Mouse (Mus musculus) cerebellum, postnatal 36 days (tissue): ENCODE results near the gene Kif6.

ENCODE experiments used
- DNase-seq, 2 experiments: peaks; one replicate each; pipeline ENCODE4 v3.0.0; 2021 to 2022; ENCODE audit warnings: mixed read lengths in 2 of 2

Kif6 gene

DNA sequence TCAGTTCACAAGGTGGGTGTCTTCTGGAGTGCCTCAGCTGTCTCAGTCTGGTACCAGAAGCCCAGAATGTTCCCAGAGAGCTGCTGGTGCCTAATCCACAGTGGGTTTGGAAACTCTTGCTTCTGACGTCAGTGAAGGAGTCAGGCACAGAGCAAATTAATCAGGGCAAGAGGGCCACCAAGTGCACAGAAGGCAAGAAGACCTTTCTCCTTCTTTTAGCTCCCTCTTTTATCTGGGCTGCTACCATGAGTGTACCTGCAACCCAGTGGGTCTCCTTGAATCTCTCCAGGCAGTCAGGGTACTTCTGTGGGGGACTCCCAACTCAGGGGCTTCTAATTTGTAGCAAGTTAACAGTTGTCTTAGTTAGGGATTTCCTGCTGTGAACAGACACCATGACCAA, 178.0 kb downstream of the Kif6 start:
- DNase-seq, result no peak

DNA sequence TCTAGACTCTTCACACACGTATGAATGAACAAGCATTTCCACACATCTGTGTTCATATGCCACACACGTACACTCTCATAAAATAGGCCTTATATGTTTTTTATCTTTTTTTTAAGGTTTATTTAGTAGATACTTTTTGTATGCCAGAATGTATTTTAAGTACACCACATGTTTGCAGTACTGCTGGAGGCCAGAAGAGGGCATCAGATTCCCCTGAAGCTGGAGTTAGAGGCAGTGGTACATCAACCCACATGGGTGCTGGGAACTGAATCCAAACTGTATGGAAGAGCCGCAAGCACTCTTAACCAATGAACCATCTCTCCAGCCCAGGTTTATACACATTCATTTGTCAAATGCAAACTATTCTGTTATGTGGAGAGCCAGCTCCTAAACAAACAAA, 179.0 kb downstream of the Kif6 start:
- no peak for DNase-seq

DNA sequence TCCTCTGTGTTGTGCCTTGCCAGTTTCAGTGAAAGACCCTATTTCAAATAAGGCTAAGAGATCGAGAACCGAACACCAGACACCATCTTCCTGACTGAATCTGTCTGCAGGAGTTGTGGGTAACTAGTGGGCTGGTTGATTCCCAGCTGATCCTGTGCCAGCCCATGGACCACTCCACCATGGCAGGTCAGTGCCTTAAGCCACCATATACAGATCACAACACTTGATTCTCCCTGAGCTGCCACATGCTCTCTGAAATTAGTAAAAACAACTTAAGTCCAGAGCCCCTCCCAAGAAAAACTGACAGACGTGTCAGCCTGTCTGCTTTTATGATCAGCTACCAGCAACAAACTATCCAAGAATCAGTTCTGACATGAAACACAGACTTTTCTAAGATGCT, 180.3 kb downstream of the Kif6 start:
- DNase-seq, result no peak

DNA sequence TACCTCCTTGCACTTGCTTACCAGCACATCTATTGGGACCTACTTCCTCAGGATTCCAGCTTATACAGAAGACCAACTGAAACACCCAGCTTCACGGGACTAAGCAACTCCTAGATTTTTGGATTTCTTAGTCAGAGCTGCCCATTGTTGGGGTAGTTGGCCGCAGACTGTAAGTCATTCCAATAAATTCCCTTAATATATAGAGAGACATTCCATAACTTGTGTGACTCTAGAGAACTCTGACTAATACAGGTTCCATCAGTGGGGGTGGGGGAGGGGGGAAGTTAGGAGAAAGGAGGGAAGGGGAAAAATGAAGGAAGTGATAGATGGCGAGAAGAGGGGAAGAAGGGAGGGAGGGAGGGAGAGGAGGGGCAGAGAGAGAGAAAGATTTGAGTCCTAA, 181.2 kb downstream of the Kif6 start:
- no peak for DNase-seq

DNA sequence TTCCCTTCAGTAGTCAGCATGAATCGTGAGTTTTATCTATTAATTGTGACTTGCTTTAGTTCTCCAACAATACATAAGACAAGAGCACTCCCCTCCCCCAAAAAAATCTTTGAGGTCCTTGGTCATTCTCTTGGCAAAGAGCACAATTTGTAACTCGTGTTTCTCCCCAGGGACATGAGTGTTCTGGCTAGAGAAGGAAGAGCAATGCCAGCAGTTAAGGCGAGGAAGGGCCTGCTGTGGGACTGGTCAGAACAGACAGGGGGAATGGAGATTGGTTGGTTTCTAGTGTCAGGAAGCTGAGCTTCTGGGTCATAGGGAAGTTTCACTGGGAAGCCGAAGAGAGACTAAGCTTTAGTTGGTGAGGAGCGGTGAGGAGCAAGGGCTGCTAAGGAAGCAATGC, 184.2 kb downstream of the Kif6 start:
- no peak for DNase-seq

DNA sequence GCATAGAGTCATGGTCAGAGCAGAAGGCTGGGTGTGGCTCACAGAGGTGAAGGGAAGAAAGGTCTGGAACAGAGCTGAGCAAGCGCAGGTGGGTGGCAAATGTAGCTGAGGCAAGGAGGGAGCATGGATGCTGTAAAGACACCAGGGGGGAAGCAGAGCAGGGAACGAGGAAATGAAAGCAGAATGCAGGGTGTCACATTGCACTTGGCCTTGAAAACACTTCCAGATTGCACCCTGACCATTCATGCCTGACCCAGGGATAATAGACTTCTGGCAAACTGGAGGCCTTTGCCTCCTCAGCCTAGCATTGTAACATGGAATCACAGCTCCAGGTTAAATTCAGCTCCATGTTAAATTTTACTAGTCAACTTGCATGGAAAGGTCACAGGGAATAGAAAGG, 185.2 kb downstream of the Kif6 start:
- no peak for DNase-seq

DNA sequence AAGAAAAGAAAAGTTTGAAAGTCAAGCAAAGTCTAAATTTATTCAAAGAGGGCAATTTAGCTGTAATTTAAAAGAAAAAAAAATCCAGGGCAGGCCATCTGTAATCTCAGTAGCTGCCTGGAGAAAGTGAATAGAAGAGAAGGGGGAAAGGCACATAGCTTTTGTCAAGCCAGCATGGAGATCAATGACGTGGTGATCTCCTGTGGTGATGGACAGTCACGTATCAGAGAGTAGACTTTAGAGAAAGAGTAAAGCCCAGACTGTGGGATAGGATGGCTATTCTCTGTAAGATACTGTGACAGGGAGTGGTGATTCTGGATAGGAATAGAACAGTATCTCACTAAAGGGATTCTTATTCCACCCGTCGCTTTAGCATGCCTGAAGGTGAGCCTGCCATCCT, 192.5 kb downstream of the Kif6 start:
- DNase-seq, result no peak

DNA sequence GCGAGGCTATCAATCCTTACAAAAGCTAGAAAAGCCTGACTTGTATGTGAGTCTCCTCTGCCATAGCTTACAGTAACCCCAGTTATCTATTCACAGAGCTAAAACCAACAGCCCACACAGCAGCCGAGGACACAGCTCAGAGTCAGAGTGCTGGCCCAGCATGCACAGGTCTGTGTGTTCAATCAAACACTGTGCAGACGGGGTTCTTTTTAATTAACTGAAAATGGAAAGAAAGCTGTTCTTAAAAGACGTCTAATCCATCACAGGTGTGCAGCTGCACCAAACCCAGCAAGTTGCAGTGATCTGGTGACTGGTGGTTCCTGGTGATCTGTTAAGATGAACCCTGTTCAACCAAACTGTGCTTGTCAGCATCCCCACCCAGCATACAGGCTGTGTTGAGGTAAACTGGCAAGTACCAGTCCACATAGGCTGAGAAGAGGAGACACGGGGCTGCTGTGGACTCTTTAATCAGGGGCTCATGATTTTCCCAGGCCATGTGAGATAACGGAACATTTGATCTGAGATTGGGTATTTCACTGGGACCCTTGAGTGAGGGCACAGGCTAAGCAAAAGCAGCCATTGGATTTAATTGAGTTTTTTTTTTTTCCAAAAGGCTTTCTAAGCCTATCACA, 193.9 kb downstream of the Kif6 start:
- DNase-seq, result no peak

DNA sequence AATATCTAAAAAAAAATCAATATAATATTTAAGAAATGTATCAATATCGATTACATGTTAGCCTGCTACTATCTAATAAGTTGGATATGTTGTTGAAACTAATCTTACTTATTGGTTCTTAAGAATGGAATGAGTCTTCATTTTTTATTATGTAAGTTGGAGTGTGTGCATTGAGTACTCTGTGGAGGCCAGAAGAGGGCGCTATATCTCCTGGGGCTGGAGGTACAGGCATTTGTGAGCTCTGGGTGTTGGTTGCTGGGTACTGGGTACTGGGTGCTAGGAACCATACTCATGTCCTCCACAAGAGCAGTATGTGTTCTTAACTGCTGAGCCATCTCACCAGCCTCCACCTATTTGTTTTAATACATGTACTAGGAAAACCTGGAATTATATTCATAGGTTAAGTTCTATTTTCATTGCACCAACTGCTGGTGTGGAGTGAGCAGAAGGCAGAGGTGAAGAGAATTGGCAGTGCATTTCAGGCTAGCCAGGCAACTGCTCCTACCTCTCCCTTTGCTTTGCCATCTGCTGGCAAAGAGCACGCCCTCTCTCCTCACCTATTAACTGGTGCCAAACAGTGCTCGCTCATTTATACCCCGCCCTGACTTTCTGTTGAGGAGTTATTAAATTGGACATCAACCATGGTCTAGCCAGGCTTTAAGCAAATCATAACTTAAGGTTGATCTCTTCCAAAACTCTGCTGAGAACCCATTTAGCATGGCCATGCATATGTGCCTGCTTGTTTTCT, 199.1 kb downstream of the Kif6 start:
- DNase-seq, result no peak

DNA sequence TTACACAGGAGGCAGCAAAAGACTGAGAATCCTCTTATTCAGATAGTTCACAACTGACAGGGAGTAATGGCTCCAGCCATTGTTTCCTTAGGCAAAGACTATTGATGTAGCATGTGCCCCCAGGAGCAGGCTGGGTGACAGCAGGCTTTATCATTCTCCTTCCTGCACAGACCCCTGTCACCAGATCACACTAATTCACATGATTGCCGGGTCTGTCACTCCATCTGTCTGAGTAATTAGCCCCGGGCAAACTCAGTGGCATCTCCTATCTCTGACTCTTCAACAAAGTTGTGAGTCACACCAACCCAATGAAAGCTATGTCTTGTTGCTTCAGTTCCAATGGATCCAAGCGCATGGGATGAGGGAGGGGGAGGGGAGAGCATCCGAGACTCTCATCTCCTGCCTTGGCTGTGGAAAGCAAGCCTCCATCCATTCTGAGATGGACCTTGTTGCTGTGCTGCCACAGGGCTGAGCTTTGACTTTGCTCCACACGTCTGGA, 201.2 kb downstream of the Kif6 start:
- no peak for DNase-seq

DNA sequence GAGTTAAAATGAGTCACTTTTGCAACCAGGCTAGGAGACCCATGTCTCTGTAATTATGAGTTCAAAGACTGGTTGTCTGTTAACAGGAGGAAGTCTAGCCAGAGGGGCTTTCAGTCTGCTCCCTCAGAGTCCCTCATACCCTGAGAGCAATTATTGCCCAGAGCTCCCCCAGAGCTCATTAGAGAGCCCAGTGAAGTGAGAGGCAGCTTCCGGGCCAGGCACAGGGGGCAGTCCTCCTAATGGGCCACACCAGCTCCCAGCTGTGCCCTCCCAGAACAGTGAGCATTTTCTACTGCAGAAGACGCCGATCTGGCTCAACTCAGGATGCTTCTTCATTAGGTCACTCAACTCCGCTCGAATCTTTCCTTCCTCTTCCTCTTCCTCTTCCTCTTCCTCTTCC, 201.8 kb downstream of the Kif6 start:
- DNase-seq, result no peak

DNA sequence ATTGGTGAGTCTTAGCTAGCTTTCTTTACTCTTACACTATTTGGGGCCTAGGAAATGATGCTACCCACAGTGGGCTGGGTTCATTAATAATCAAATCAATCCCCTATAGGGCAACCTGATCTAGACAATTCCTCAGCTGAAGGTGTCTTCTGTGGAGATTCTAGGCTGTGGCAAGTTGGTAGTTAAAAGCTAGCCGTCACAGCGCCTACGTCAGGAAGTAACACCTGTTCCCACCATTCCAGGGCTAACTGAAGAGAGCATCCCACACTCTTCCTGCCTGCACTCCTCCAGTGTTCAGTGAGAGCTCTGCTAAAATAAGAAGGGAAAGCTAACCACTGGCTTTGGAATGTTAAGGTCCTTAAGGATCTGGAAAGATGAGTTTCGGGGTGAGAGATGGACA, 205.3 kb downstream of the Kif6 start:
- DNase-seq, result no peak

DNA sequence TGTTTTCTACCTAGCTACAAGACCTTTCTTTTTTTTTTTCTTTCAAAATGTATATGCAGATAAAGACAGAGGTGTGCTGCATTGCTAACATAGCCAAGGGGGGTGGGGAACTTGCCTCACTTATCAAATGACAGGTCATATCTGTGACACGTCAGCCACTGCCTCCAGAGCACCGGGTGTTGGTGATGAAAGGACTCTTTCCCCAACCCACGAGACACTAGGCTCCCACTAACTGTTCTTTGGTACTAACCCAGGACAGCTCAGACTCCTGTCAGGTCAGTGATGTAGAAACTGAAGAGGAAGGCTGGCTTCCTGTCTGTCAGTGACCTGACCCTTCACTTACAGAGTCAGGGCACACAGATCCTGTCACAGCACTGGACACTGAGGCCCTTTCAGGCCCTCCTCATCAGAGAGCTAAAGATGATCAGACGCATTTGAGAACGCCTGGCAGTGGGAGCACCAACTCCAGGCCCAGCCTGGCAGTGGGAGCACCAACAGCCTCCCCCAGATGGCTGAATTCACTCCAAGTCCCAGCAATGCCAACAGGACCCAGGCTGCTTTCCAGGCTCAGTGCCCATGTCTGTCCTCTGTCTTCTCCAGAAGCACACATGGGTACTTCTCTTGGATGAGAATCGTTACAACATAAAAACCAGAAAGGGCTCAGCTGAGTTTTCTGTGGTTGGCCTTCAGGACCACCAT, 209.4 kb downstream of the Kif6 start:
- DNase-seq, result peak; percentile 64 to 65

DNA sequence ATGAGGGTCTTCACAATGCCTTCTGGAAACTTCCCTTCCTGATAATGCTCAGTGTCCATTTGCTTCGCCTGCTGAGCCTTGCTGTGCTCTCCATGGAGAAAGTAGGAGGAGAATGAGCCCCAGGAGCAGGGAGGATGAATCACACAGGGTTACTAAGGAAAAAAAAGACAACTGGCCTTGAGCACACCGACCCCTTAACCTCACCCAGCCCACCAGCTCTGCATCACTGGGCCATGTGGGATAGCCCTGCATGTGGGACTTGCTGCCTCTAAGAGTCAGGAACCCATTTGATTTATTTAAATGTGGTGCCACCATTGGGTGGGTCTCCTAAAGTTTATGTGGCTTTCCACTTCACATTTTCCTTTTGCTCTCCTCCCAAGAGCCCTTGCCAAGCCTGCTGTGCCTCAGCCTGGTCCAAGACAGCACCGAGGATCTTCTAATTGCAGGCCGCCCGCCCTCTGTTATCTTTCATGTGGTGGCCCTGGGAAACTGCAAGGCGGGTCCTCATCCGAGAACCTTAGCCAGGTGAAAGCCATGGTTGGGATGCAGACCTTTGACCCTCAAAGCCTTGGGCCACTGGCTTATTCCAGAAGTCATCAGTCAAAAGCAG, 210.0 kb downstream of the Kif6 start:
- peak in 1 of 2 experiments; percentile 10 for DNase-seq

DNA sequence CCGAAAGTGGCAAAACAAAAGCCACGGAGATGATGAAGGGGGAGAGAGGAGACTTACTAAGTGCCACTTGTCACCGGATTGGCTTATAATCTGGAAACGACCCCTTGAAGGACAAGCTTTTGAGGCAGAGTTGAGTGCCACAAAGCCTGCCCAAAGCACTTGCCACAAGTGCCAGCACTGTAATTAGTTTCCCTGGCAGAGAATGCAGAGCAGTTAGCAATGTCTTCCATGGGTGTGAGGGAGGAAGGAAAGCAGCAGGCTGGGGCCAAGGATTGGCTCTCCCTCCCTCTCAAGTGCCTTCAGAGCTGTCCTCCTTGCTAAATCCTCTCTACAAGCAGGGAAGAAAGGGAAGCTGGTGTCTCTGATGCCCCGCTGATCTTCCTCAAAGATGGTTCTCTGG, 210.9 kb downstream of the Kif6 start:
- DNase-seq, result peak in 1 of 2 experiments; percentile 7

DNA sequence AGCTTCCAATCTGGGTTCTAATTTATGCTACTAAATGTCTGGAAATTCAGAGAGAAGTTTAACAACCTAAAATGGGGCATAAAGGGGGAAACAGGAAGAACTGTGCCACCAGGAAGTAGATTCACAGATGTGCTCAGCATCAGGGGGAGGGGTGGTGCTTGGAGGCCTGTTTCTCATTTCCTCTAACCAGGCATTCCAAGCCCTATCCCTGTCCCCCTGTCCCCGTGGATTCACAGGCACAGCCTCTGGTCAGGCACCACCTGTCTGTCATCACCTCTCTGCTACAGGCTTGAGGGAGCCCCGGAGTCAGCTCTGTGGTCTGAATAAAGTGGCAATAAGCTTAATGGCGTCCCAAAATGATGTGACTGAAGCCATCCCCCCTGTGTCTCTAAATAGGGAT, 216.8 kb downstream of the Kif6 start:
- DNase-seq, result no peak

DNA sequence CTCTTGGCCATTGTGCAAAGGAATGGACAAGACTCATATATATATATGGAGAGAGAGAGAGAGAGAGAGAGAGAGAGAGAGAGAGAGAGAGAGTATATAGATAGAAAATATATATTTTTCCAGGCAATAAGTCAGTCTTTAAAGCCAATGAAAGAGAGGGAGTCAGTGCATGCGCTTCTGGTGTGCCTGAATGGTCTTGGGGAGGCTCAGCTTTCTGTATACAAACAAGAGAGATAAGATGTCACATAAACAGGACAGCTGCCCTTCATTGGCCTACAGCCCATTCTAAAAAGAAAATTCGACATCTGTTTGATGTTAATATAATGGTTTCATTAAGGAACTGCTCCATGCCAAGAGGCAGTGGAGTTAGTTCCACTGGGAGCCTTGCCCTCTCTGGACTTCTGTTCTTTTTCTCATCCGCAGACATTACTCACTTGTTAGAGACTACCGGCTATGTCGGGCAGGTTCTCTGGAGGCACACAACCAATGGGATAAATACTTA, 219.2 kb downstream of the Kif6 start:
- DNase-seq, result no peak

DNA sequence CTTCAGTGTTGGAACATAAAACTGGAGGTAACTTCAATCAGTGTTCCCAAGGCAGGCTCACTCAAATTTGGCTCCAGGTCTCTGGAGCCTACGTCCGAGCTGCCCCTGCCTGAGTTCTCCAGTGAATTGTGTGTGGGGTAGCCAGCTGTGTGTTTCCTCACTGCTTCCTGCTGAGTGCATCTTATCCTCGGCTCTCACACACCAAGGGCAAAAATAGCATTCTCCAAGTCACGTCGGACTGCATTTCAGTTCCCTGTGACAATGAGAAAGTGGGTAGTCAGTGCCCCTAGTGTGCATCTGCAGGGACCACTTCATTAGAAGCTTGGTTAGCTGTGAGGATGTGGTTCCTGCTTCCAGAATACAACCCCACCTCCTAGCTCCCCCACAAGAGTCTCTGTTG, 222.5 kb downstream of the Kif6 start:
- DNase-seq, result no peak

DNA sequence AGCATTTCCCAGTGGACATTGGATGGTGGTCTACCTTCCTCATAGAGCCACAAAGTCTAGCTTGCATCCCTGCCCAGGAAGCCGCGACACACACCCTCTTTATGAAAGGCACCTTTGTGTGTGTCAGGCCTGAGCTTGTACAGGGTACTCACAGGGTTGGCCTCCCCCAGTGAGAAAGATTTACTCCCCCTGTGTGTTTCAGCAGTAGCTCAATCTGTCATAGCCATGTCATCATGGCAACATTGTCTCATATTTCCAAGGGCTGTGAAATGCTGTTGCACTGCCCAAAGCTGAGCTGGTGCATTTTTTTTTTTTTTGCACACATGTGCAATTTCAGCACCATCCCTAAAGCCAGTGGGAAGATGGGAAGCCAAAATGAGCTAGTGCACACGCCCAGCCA, 224.3 kb downstream of the Kif6 start:
- no peak for DNase-seq

DNA sequence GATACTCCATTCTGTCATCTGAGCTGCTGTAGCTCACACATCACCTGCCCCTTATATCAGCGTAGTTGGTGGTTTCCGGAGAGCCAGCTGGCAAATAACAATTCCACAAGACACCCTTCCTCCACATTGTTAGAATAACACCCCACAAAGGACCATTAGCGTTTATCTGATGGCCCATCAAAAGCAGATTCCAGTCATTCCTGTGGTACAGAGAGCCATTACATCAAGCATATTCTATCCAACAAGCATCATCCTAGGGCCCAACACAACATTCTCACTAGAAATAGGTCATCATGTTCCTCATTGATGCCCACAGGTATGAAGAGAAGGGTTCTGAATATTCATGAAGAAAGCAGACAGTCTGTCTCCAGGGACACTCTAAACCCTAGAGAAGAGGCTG, 236.3 kb downstream of the Kif6 start:
- no peak for DNase-seq

DNA sequence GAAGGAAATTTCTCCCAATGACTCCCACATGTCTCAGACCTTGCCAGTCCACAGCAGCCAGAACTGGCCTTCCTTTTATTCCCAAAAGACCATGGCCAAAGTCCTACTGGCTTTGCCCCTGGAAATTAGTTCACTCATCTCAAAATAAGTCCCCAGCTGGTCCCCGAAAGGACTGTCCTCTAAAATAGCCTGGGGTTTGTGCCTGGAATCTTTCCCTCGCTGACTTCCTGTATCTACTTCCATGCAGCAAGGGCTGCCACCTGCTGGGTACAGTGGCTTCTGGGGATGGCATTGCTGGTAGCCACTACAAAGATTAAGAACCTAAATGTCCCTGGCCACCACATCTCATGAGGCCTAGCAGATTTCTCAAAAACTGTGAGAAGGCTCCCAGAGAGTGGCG, 237.2 kb downstream of the Kif6 start:
- DNase-seq, result no peak

DNA sequence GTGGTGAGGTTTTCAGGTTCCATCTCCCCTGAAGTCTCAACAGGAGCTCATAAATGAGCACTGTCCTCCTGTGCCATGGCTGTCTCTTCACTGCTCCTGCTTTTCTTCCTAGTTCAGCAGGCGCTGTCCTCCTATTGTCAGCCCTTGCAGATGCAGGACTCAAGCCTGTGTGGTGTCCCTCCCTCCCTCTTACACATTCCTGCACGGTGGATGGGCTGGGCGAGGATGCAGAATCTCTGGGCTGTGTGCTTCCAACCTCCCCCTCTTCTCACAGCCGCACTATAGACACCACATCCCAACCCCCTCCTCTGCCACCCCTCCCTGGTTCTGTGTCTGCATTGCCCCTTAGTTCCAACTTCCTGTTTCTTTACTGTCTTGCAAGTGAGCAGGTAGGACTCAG, 240.8 kb downstream of the Kif6 start:
- no peak for DNase-seq

DNA sequence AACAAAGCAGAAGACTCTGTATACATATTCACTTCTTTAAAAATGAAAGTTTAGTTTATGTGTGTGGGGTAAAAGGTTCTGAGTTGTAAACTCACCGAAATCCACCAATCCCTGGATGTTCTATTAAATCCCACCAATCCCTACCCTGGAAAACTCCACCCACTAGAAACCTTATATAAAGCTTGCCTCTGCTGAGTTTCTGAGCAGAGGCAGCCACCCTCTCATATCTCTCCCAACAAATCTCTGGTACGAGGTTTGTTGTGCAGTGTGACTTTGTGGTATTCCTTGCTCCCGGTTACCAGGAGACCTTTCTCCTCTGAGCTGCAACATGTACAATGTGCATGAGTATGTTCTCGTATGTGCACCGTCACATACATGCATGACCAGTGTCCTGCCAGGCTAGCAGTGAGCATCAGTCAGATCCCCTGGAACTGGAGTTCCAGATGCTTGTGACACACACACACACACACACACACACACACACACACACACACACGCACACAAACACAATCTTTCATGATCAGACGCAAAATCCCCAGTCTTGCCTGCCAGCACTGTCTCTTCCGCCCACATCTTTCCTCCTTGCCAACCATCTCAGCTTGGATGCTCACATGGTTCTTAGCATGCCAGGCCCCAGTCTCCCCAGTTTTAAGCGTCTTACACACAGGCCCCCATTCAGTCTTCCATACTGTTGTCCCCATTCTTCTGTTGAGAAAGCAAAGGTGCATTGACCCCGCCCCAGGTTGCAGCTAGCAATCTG, 245.3 kb downstream of the Kif6 start:
- no peak for DNase-seq
